Mouse (Mus musculus) cerebellum, adult 11-12 months (tissue): ENCODE results near the gene Ermap.
A peak's percentile ranks its signal among the peaks of the same experiment; 100 is the strongest.

ENCODE experiments used
- DNase-seq: peaks from one replicate; pipeline ENCODE4 v3.0.0; 2022

The Ermap gene

DNA sequence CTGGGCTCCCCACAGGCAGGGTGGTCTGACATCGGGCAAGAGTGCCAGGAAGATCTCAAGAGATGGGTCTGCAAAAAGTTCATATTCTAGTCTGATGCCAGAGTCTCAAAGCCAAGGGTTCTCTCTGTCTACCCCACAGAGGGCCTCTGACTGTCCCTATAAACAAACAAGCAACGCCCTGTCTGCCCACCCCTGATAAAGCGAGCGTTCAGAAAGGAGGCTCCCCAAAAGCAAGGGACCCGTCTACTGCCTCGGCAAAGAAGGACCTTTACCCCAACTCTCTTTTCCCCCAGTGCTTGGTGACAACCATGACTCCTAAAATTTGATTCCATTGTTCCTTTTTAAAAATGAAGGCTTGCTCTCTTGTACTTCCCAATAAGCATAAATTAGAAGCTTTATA lies at the start of gene Ermap:
TSS of gene Ermap (minus strand) at position 148 of the 400 bp plus-strand sequence.
- no peak for DNase-seq

GRCm38 (mm10) chr4:119239181-119239682 lies 49.4 kb upstream of the Ermap start:
- no peak for DNase-seq

DNA sequence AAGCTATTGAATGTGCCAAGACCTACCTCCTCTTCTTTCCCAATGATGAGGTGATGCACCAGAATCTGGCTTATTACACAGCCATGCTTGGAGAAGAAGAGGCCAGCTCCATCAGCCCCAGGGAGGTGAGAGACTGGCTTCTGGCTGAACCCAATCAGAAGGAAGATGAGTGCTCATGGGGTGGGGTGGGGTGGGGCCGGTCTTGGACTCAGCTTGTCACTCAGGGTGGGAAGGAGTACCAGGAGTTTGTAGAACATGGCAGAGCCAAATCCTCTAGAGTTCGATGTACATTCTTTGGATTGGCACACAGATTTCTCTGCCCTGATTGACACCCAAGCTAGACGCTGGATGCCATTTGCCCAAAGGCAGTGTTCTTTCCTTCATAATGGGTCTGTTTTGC lies 48.9 kb upstream of the Ermap start:
- no peak for DNase-seq

- no peak for DNase-seq
These were observed 44.5 kb upstream of the Ermap start for GRCm38 (mm10) chr4:119234348-119234747.

DNA sequence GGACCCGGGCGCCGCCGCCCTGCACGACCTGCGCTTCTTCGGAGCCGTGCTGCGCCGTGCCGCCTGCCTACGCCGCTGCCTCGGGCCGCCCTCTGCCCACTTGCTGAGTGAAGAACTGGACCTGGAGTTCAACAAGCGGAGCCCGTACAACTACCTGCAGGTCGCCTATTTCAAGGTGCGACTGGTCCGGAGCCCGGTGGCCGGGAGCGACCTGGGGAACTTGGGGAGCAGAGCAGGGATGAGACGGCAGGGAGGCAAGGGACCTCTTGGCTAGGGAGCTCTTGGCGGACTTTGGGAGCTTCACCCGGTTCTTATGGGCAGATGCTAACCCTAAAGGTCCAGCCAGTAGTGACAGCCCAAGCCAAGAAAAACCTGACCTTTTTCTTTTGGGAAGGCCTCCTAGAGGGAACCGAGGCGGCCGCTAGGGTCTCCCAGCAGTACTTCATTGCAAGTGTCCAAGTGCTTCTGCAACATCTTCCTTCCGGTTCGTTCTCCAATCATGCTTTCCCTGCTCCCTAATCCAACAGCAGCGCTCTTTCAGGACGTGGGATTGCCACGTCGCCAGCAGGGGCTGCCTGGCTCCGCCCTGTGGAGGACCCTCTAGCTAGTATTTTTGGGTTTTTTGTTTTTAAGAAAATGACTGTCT lies 43.6 kb upstream of the Ermap start:
- peak; percentile 64 for DNase-seq

DNA sequence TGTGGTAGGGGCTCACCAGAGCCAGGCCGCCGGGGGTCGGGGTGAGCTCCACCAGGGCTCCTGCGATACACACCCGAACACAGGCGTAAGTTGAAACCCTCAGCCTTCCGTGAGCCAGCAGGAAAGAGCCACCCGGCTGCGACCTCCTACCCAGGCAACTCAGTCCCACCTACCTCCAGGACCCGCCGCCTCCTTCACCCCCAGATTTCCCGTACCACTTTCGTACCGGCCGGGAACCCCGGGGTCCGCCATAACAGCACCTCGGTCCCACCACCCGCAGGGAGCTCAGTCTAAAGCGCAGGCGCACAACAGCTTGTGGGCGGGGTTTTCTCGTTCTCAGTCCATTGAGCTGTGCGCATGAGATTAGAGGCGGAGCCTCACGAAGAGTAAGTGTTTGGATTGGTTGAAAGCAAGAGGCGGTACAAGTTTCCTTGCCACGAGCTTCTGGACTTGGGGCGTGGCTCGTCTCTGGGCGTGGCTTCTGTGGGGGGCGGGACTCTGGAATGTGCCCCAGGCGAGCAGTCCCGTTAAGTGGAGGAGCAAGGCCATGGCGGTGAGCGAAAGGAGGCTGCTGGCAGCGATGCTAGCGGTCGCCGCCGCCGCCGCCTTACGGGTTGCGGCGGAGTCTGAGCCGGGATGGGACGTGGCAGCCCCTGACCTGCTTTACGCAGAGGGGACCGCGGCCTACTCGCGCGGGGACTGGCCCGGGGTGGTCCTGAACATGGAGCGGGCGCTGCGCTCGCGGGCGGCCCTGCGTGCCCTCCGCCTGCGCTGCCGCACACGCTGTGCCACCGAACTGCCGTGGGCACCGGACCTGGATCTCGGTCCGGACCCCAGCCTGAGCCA lies 42.8 kb upstream of the Ermap start, which contains the start of the genes AU022252 and P3h1:
TSS of gene AU022252 (minus strand) at position 303 of the 846 bp plus-strand sequence.
TSS of gene P3h1 (plus strand) at position 506 of the 846 bp plus-strand sequence.
- DNase-seq, result peak; percentile 99

DNA sequence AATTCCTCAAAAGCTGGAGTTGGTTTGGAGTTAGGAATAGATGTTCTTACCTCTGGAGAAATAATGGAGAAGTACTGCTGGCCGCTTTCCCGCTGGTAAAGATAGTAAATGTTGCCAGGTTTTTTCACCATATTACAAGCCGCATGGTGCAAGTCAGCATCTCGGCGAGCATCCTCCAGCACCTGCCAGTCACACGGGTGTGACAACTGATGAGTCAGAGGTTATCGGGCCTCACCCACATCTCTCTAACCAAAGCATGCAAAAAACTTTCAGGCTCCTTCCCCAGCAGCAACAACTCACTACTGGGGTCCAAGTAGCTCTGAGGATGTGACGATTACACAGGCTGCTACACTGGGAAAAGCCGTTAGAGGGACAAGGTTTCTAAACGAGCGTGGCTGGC lies 36.9 kb upstream of the Ermap start:
- no peak for DNase-seq

GRCm38 (mm10) chr4:119225719-119226118 lies 35.9 kb upstream of the Ermap start:
- DNase-seq, result no peak

DNA sequence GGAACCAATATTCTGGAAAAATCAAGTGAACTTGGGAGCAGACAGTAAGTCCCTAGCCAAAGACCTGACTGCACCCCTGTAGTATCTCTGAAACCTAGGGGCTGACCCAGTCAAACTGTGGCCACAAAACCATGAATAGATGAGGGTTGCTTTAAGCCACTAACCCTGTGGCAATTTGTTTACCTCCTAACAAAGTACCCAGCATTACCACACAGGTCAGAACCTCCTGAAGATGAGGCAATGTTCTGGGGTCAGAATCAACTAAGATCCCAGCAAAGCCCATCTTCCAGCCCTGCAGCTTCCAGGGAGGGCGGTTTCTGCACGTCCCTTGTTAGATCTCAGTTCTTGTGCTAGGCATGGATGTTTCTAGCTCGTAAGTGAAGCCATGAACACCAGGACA lies 34.7 kb upstream of the Ermap start:
- no peak for DNase-seq

GRCm38 (mm10) chr4:119223696-119224095 lies 33.9 kb upstream of the Ermap start:
- no peak for DNase-seq

DNA sequence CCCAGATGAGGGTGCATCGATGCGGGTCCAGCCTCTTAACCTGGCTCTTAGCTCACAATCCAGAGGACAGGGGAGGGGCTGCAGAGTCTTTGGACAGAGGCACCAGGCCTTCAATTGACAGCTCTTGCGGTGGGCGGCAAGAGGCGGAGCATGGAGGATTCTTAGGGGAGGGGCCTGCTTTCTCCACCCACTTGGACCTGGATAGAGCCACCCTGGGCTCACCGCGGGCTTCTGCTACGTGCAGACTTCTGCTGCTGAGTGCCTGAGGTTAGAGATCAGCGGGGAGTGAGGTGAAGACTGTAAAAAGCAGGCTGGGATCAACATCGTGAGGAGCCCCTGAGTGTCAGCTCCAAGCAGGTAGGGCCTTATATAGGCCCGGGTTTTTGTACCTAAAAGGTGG lies 28.4 kb upstream of the Ermap start, which contains the start of gene Tmem269:
TSS of gene Tmem269 (minus strand) at position 49 of the 400 bp plus-strand sequence.
- no peak for DNase-seq

- no peak for DNase-seq
These were observed 26.9 kb upstream of the Ermap start for GRCm38 (mm10) chr4:119216667-119217066.

DNA sequence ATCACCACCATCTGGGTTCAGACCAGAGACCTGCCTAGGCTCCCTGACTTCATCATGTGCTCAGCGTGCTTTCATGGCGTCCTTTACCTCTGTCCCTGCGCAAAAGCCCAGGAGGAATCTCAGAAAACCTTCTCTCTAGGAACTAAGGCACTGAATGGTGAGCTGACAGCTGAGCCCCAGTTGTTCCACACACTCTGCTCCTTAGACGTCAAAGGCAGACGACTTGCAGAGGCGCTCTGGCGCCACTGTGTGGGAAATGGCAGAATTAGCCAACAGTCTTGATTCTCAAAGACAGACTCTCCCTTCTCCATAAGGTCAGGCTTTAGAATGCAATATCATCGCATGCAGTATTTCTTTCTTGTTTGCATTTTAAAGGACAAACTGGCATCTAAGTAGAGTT lies 14.9 kb upstream of the Ermap start:
- no peak for DNase-seq

DNA sequence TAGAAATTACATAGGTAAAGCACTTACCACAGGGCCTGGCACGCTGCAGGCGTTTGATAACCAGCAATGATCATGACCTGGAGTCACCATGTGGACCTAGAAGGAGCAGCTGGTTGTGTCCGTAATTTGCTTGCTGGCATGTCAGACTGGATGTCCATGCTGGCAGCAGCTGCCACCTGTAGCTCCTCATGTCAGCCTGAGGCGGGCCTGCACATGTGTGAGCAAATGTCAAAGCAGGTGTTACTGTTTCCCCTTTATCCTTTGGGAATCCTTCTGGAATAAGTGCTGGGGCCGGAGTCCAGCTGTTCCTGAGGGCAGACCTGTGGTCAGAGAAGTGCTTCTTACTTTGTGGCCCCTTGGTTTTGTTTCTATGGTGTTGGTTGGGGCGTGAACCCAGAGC lies 8.3 kb upstream of the Ermap start:
- no peak for DNase-seq

GRCm38 (mm10) chr4:119195582-119196320 lies 5.9 kb upstream of the Ermap start:
- peak; percentile 50 for DNase-seq

- DNase-seq, result peak; percentile 81
These were observed 5.2 kb upstream of the Ermap start, which contains the start of gene Svbp for GRCm38 (mm10) chr4:119194909-119195581. TSS of gene Svbp (plus strand) at chr4:119195306.

GRCm38 (mm10) chr4:119192757-119193156 lies 2.9 kb upstream of the Ermap start:
- DNase-seq, result no peak

DNA sequence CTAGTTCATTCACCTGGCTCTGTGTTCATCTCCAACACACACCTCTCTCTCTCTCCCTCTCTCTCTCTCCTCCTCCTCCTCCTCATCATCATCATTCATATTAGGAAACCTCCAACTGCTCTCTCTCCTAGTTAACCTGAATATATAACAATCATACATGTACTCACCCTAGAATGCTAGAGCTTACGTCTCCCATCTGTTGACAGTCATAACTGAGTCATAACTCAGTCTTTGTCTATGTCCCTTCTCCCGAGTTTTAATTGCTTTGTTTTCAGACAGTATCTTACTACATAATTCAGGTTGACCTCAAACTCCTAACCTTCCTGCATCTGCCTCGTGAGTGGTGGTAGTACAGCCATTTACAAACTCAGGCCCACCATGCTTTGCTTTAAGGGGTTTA lies 1.5 kb upstream of the Ermap start:
- no peak for DNase-seq

DNA sequence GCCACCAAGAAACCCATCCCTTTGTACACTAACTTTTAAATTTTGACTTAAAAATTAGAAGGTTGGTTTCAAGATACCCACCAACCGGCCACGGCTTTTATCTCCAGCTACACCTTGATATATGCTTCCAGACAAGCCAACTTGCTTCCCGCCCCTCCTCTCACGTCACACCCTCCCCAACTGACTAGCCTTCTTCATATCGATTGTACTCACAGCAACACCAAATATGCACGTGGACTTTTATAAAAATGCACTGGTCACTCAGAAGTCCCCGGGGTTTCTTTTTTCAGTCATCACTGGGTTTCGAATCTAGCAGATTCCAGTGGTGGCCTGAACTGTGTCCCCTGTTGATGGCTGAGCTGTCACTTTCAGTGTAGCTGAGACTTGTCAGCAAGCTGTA lies 807 bp upstream of the Ermap start:
- DNase-seq, result no peak

GRCm38 (mm10) chr4:119189392-119189791 lies 419 bp downstream of the Ermap start:
- no peak for DNase-seq

DNA sequence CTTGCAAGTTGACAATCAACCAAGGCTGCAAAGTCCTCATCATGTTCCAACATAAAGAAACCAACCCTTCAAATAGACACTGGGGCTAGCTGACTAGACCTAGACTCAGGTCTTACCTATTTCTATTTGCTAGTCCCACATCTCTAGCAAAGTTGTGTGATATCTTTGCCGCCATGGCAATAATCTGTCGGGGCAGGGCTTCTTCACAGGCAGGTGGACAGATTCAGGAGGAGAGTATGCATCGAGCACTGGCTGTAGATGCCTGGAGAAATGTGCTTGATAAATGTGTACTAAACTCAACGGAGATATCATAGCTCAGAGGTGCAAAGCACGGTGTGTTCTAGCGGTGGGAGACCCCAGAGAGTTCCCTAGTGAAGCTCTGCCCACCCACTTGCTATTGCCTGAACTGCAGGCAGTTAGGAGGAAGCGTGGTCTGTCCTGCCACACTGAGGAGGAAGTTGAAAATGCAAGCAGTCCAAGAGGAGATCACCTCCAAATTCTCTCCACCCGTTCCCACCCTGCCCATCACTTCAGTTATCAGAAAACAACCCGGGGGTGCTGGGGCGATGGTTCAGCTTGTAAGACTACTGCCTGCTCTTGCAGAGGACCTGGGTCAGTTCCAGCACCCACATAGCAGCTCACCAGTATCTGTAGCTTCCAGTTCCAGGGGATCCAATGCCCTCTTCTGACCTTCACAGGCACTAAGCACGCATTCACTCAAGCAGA lies 1.6 kb downstream of the Ermap start:
- DNase-seq, result no peak

- DNase-seq, result no peak
These were observed 4.0 kb downstream of the Ermap start for GRCm38 (mm10) chr4:119185771-119186170.
